Mouse (Mus musculus): Measurements from ENCODE around the gene Cct8l1. TPM values are rescaled to one million over a fixed set of nuclear protein-coding genes. Genes with fewer than 3 reads are reported as not detected.

The Cct8l1 gene
- not detected in 4 replicates for total RNA-seq (2023)

DNA sequence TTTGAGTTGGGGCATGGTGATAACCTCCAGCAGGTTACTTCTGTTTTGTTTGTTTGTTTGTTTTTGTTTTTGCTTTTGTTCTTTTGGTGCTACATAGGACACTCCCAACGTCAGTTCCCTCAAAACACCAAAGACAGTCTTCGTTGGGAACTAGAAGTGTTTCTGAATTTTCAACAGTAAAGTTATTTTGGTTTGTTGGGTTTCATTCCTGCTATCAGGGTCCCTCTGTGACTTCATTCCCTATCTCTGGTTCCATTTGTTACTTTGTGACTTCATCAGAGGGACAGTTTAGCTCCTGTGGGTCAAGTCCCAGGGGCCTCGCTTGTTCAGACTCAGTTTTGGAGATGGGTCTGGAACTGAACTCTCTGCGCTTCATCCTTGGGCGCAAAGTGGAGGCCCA lies at the start of gene Cct8l1:
Cct8l1 (plus strand) TSS at position 301 of the 400 bp plus-strand sequence.

DNA sequence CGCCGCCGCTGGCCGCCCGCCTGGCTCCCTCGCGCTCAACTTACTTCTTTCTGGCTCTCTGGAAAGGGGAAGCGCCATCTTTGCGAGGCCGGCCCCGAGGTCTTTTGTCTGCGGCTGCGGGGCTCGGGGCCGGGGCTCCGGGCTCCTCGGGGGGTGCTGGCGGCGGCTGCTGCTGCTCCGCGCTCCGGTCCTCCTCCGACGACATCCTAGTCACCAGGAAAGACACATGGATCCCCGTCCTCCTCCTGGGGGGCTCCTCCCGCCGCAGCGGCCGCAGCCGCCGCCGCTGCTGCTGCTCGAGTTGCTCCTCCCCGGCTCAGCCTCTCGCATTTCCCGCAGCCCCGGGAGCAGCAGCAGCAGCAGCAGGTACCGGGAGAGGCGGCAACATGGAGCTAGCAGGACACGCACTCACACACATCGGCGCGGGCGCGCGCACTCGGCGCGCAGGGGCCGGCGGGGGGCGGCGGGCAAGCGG lies 17.5 kb upstream of the Cct8l1 start, which contains the start of gene Kmt2c:
Kmt2c (minus strand) TSS at position 438 of the 475 bp plus-strand sequence.

Other genes with a start within 250 kb of the Cct8l1 start
- 154 to 174 TPM (median 156 TPM) in 4 replicates for gene Kmt2c, start 17.3 kb upstream of the Cct8l1 start, total RNA-seq (2023)
- 13.4 to 17.7 TPM (median 14.1 TPM) in 4 replicates for gene Xrcc2, start 189.8 kb downstream of the Cct8l1 start, total RNA-seq (2023)
- gene Actr3b, start 243.9 kb downstream of the Cct8l1 start, total RNA-seq (2023) = 8.3 to 9.4 TPM (median 8.7 TPM) in 4 replicates

All from B cell, adult 62 days (primary cell).